Mouse (Mus musculus) kidney, postnatal 14 days (tissue): Measurements from ENCODE around the gene Yif1b.

Experiments
- DNase-seq: peaks from one replicate; pipeline ENCODE4 v3.0.0; 2022; ENCODE audit warnings: mixed read lengths

Yif1b gene

GRCm38 (mm10) chr7:29246015-29246414, 7.9 kb downstream of the Yif1b start:
- DNase-seq = no peak

GRCm38 (mm10) chr7:29246619-29247313, 8.6 kb downstream of the Yif1b start:
- DNase-seq = no peak

- DNase-seq = peak; percentile 81
These were observed 9.2 kb downstream of the Yif1b start for GRCm38 (mm10) chr7:29247314-29247700.

GRCm38 (mm10) chr7:29247706-29248105, 9.6 kb downstream of the Yif1b start:
- peak; percentile 46 for DNase-seq

GRCm38 (mm10) chr7:29248261-29248841, 10.2 kb downstream of the Yif1b start, which contains the start of gene 2200002D01Rik:
Gene 2200002D01Rik, minus strand, starts transcription at chr7:29248466.
- peak; percentile 71 for DNase-seq

- no peak for DNase-seq
These were observed 13.0 kb downstream of the Yif1b start for GRCm38 (mm10) chr7:29251166-29251565.

GRCm38 (mm10) chr7:29253842-29254241, 15.7 kb downstream of the Yif1b start:
- peak; percentile 64 for DNase-seq

- no peak for DNase-seq
These were observed 17.7 kb downstream of the Yif1b start for GRCm38 (mm10) chr7:29255875-29256274.

- DNase-seq = peak; percentile 73
These were observed 19.2 kb downstream of the Yif1b start for GRCm38 (mm10) chr7:29257368-29257767.

GRCm38 (mm10) chr7:29259781-29260730, 21.9 kb downstream of the Yif1b start:
- DNase-seq = no peak

- no peak for DNase-seq
These were observed 24.0 kb downstream of the Yif1b start for GRCm38 (mm10) chr7:29262151-29262550.

- no peak for DNase-seq
These were observed 25.7 kb downstream of the Yif1b start for GRCm38 (mm10) chr7:29263831-29264230.

- DNase-seq = no peak
These were observed 27.5 kb downstream of the Yif1b start for GRCm38 (mm10) chr7:29265636-29266035.

GRCm38 (mm10) chr7:29266931-29267330, 28.8 kb downstream of the Yif1b start:
- DNase-seq = peak; percentile 63

GRCm38 (mm10) chr7:29270445-29270844, 32.3 kb downstream of the Yif1b start:
- DNase-seq = no peak

GRCm38 (mm10) chr7:29271687-29272465, 33.7 kb downstream of the Yif1b start:
- DNase-seq = peak; percentile 47

- peak; percentile 83 for DNase-seq
These were observed 38.6 kb downstream of the Yif1b start for GRCm38 (mm10) chr7:29276715-29277114.

GRCm38 (mm10) chr7:29277510-29277909, 39.4 kb downstream of the Yif1b start:
- no peak for DNase-seq

GRCm38 (mm10) chr7:29279261-29279660, 41.1 kb downstream of the Yif1b start:
- DNase-seq = no peak

GRCm38 (mm10) chr7:29279924-29280323, 41.8 kb downstream of the Yif1b start:
- DNase-seq = no peak

GRCm38 (mm10) chr7:29280801-29281200, 42.7 kb downstream of the Yif1b start:
- DNase-seq = no peak
